Mouse (Mus musculus) cerebellum, adult (tissue): Measurements from ENCODE around the gene Xpo1.
"Not testable (repeated sequence)": the region's sequence is repeated elsewhere in the genome, so short reads cannot be mapped to it uniquely, and the experiment has no call there.

ENCODE experiments used
- ATAC-seq: cut with Nextera tagmentation; 2 replicates; pipeline ENCODE4 v1.9.2; 2017; ENCODE audit warnings: mild to moderate bottlenecking, moderate library complexity, mixed read lengths; ENCODE audit not compliant: insufficient number of reproducible peaks, low FRiP score, low TSS enrichment

The Xpo1 gene

DNA sequence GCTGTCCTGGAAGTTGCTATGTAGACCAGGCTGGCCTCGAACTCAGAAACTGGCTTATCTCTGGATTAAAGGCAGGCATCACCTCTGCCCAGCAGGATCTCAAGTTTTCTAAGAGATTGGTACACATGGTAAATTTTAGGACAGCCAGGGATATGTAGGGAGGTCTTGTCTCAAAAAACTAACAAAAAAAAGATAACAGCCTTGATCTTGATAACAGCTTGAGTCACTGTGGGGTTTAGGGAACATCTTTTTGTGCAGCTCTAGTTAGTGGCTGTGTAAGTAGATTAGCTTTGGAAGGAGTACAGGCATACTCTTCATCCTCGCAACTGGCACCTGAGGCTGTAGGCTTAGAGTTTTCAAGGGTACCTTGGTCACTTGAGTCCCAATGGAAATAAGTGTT is 41.5 kb downstream of the Xpo1 start:
- ATAC-seq: no peak

DNA sequence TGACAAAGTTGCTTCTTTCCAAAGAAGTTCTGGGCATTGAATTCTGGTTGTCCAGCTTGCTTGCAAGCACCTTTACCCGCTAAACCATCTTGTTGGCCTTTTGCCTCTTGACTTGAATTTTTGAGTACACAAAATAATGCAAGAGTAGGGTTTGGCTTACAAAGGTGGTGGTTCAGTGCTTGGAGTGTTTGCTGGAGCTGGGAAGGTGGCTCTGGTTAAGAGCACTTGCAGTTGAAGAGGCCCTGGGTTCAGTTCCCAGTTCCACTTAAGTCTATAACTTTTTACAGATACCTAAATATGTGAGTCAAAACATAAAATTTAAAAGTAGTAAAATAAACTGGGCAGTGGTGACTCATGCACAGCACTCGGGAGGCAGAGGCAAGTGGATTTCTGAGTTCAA is 42.5 kb downstream of the Xpo1 start:
- no peak for ATAC-seq

DNA sequence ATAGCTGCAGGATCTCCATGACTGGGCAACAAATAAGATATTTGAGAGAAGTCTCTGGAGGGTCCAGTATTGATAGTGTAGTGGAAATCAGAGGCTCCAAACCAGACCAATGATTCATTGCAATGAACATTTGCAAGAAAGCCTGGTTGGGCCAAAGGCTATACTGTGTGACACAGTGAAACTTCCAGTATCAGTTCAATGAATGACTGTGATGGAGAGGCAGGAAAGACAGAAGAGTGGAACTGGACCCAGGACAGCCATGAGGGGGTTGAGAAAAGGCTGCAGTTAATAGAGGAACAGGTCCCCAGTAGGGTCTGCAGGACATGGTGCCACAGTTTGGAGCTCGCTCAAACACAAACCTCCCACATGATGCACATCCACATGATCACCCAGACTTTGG is 44.1 kb downstream of the Xpo1 start:
- no peak for ATAC-seq

DNA sequence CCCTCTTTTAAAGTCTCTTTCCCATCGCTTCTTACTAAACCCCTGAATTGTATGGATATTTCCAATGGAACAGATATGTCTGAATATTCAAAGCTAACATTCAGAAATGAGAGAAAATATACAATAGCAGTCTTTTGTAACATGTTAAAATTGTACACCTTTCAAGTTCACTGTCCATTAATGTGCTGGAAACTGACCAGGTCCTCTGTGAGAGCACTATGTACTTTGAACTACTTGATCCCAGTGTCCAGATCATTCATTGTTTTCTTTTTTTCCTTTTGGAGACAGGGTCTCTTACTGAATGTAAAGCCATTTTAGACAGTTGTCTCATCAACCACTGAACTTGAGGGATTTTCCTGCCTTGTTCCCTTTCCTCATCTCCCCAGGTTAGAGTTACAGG is 47.3 kb downstream of the Xpo1 start:
- ATAC-seq: no peak

DNA sequence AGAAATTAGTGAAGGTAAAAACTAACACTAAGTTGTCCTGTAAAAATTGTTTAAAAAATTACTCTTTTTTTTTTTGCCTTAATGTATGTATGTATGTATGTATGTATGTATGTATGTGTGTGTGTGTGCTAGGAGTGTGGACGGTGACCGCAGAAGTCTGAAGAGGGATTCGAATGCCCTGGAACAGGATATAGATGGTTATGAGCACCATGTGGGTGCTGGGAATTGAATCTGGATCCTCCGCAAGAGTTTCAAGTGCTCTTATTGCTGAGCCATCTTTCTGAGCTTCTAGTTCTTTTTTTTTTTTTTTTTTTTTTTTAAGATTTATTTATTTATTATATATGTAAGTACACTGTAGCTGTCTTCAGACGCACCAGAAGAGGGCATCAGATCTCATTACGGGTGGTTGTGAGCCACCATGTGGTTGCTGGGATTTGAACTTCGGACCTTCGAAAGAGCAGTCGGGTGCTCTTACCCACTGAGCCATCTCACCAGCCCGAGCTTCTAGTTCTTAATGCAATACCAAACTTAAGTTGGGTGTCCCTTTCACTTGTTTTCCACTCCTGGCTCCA is 49.3 kb downstream of the Xpo1 start:
- not testable (repeated sequence) for ATAC-seq

DNA sequence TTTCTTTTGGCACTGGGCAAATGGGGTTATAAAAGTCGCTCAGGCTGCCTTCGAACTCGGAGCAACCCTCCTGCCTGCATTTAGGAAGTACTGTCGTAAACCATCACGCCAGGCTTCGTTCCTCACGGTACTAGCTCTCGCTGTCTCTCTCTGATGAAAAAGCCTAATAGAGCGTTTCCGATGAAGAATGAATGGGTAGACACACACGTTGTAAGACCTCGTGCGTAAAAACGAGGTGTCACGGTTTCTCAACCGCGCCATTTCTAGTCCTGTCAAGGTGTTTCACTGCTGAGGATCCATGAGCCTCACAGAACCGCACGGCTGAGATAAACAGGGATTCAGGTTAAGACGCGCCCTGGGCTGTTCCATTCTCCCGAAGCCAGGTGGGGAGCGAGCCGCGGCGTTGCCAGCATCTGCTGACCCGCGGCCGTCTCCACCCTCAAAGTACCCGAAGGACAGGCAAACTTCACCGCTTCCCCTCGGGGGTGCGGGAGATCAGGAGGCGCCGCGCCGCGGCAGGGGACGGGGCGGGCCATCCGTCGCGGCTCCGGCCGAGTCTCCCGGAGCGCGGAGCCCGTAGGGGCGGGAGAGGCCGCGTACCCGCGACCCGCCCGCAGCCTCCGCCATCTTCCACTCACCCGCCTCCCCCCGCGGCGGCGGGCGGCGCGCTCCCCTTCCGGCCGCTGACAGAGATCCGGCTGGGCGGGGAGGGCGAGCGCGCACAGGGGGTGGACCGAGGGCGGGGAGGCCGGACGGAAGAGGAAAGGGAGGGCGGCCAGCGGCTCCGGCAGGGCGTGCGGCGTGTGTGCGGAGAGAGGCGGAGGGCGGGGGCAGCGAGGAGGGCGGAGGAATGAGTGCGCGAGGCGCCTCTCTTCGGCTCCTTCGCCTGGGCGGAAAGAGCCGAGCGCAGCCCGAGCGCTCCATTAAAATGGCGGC is 50.1 kb downstream of the Xpo1 start:
- ATAC-seq: peak; percentile 90

DNA sequence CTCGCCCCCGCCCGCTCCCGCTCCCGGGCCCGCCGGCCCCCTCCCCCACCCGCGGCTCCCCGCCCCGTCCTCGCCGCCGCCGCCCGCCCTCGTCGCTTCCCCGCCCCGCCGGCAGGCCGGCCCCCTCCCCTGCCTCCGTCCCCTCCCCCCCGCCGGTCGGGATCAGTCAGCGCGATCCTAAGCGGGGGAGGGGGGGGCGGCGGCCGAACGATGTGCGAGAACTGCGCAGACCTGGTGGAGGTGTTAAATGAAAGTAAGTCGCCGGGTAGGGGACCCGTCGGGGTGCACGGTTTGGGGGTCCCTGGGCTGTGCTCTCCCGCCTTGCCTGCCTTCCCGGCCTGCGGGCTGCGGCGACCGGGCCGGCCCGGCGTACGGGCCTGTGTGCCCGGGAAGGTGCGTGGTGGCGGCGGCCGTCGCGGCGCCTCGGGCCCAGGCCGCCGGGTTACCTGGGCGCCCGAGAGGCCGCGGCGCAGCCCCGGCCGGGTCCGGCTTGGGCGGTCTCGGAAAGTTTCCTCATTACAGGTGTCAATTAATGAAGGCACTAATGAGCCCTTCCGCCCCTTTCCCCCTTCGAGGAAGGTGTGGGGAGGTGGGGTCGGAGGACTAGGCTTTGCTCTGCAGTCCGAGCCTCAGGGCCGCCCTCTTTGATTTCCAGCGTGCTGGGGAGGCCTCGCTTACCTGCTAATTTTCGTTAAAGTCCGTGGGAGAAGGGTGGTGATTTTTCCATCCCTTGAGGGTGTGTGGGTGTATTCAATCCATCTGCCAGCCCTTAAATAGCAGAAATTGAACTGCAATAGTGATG is 51.1 kb downstream of the Xpo1 start, which contains the start of gene Usp34:
Gene Usp34 (plus strand): TSS at position 132 of the 802 bp plus-strand sequence.
- peak; percentile 33; the same call in 1 of the 2 replicates for ATAC-seq

DNA sequence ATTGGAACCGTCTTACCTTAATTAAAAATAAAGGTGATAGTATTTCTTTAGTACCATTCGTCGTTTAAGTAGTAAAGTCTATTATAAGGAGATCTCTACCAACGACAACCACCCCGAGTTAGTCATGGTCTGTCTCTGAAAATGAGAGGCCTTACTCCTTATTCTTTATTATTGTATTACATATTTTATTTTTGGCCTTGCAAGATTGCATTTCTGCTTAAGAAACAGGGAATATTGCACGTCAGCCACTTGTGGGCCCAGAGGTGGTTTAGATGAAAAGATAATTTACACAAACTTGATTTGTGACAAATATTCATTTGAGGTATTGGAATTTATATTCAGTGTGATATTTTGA is 51.7 kb downstream of the Xpo1 start:
- ATAC-seq: no peak

DNA sequence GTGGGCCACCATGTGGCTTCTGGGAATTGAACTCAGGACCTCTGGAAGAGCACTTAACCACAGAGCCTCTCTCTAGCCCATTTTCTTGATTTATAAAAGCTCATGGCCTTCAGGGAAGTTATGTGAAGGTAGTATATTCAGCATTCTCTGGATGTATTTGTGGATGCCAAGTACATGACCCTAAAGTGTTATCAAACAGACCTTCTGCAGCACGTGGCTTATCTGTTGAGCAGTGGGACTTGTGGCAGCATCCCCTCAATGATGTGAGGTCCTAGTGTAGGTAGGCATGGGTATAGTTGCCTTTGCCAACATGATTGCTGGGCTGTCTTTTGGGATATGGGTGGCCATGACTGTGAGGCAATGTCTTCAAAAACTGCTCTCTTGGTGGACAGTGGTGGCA is 57.7 kb downstream of the Xpo1 start:
- ATAC-seq: no peak

DNA sequence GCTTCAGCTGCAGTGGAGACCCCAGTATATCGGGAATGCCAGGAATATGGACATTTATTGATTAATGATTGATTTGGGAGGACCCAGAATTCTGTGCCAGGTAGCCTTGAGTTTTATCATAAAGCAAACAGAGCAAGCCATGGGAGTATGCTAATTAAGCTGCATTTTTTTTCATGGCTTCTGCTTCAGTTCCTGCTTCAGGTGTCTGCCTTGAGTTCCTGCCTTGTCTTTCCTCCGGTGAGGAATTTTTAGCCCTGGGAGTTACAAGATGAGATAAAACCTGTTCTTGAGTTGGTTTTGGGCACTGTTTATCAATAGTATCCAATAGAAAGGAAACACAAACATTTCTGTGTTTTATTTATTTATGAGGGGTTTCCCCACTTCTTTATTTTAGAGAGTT is 73.6 kb downstream of the Xpo1 start:
- no peak for ATAC-seq

DNA sequence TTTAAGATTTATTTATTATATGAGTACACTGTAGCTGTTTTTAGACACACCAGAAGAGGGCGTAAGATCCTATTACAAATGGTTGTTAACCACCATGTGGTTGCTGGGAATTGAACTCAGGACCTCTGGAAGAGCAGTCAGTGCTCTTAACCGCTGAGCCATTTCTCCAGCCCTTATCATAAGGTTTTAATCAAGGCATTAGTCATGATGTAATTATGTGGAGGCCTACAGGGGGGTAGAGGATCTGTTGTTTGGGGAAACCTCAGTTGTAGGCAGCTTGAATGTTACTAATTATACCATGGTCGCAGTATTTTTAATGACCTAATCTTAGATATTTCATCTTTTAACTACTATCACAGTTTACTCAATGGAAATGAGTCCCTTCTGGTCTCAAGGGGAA is 76.3 kb downstream of the Xpo1 start:
- ATAC-seq: no peak

DNA sequence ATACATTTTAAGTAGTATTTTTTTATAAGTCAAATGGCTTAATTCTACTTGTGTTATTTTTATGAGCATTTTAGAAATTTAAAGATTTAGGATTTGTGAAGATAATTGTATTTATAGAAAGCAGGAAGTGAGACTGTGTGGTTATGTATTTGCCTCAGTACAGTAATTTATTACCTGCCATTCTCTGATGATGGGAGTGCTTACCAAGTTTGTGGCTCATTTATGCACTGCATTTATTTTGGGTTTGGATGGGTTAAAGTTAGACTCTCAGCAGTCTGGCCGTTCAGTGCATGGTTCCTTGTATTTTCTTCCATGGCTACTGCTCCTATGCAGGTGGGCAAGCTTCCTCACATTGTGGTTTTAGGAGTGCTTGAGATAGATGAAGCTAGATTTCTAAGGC is 79.3 kb downstream of the Xpo1 start:
- no peak for ATAC-seq
